Mouse (Mus musculus) gonadal fat pad, adult 2 months (tissue): ENCODE data around the gene Kctd5. TPM values are rescaled to one million over a fixed set of nuclear protein-coding genes. Genes with fewer than 3 reads are reported as not detected.

Experiments used
- polyA plus RNA-seq: library from polyadenylated mRNA; depleted of rRNA; stranded (reverse); fragments of >200 nt; gene quantifications from 2 replicates; pipeline ENCODE4 v1.2.3, GENCODE M21; 2012; rRNA removed

Kctd5 gene
- polyA plus RNA-seq, 1 experiment, result 27.2 TPM

Other genes with a start within 250 kb of the Kctd5 start
- 689 and 774 TPM in 2 replicates for gene Elob, start 244.3 kb downstream of the Kctd5 start, polyA plus RNA-seq
- 3.5 and 5.6 TPM in 2 replicates for gene Prss33, start 237.4 kb downstream of the Kctd5 start, polyA plus RNA-seq
- gene Prss32, start 229.6 kb downstream of the Kctd5 start, polyA plus RNA-seq, result 0.19 TPM in 1 of 2 replicates, not detected in the other
- 0.77 and 1.0 TPM in 2 replicates for gene Prss41, start 229.3 kb downstream of the Kctd5 start, polyA plus RNA-seq
- 0.18 and 0.76 TPM in 2 replicates for gene Prss21, start 205.4 kb downstream of the Kctd5 start, polyA plus RNA-seq
- not detected in 2 replicates for gene Dcpp1, start 192.6 kb downstream of the Kctd5 start, polyA plus RNA-seq
- not detected in 2 replicates for gene Dcpp2, start 192.6 kb downstream of the Kctd5 start, polyA plus RNA-seq
- gene Dcpp3, start 156.0 kb downstream of the Kctd5 start, polyA plus RNA-seq, result not detected in 2 replicates
- not detected in 2 replicates for gene Sbp, start 131.8 kb downstream of the Kctd5 start, polyA plus RNA-seq
- not detected in 2 replicates for gene Sbpl, start 118.2 kb downstream of the Kctd5 start, polyA plus RNA-seq
- gene Prss30, start 92.9 kb downstream of the Kctd5 start, polyA plus RNA-seq, result 0.46 and 0.53 TPM in 2 replicates
- 0.15 and 0.18 TPM in 2 replicates for gene Prss22, start 75.4 kb downstream of the Kctd5 start, polyA plus RNA-seq
- 1.6 and 2.8 TPM in 2 replicates for gene Prss27, start 35.3 kb downstream of the Kctd5 start, polyA plus RNA-seq
- 23.8 and 25.8 TPM in 2 replicates for gene Pdpk1, start 77.4 kb upstream of the Kctd5 start, polyA plus RNA-seq
- gene Amdhd2, start 90.3 kb upstream of the Kctd5 start, polyA plus RNA-seq, result 37.6 and 41.4 TPM in 2 replicates
- 870 and 1,024 TPM in 2 replicates for gene Atp6v0c, start 96.2 kb upstream of the Kctd5 start, polyA plus RNA-seq
- 12.8 and 13.1 TPM in 2 replicates for gene Tbc1d24, start 132.1 kb upstream of the Kctd5 start, polyA plus RNA-seq
- gene Ntn3, start 136.0 kb upstream of the Kctd5 start, polyA plus RNA-seq, result 1.4 and 1.5 TPM in 2 replicates
- gene Tedc2, start 147.4 kb upstream of the Kctd5 start, polyA plus RNA-seq, result 7.1 and 8.9 TPM in 2 replicates
- 2.4 and 2.5 TPM in 2 replicates for gene Ccnf, start 178.0 kb upstream of the Kctd5 start, polyA plus RNA-seq